Mouse (Mus musculus) left cerebral cortex, adult 2 months (tissue): ENCODE results near the gene Armh3. TPM values are rescaled to one million over a fixed set of nuclear protein-coding genes. Genes with fewer than 3 reads are reported as not detected.
A peak's percentile ranks its signal among the peaks of the same experiment; 100 is the strongest.

Source experiments
- DNase-seq, 2 experiments: peaks; one replicate each; pipeline ENCODE4 v3.0.0; 2021 to 2022; ENCODE audit warnings: low spot score in 2 of 2, mixed read lengths in 1 of 2; ENCODE audit errors: extremely low spot score in 1 of 2
- H3K27ac ChIP-seq: fragments of 200-600 bp; 2 replicates; pipeline ENCODE4 v1.8.1; 2022
- H3K4me3 ChIP-seq: fragments of 200-600 bp; 2 replicates; pipeline ENCODE4 v1.8.1; 2022
- CTCF ChIP-seq: fragments of 200-600 bp; IDR thresholded peaks from 2 replicates; pipeline ENCODE4 v1.8.1; 2022; ENCODE audit warnings: antibody characterized with exemption, mild to moderate bottlenecking, moderate library complexity
- intact Hi-C: fragments of 180-260 bp; cut with DNase I; formaldehyde crosslinking; loops from one replicate; pipeline ENCODE4 v1.15.1; 2025
- total RNA-seq, 2 experiments: library from RNA; stranded (reverse); gene quantifications; 2 replicates each; pipeline ENCODE4 v1.2.3; 2021

The Armh3 gene
- total RNA-seq, 2 experiments from 2014 or later, result 19.4 to 20.9 TPM

DNA sequence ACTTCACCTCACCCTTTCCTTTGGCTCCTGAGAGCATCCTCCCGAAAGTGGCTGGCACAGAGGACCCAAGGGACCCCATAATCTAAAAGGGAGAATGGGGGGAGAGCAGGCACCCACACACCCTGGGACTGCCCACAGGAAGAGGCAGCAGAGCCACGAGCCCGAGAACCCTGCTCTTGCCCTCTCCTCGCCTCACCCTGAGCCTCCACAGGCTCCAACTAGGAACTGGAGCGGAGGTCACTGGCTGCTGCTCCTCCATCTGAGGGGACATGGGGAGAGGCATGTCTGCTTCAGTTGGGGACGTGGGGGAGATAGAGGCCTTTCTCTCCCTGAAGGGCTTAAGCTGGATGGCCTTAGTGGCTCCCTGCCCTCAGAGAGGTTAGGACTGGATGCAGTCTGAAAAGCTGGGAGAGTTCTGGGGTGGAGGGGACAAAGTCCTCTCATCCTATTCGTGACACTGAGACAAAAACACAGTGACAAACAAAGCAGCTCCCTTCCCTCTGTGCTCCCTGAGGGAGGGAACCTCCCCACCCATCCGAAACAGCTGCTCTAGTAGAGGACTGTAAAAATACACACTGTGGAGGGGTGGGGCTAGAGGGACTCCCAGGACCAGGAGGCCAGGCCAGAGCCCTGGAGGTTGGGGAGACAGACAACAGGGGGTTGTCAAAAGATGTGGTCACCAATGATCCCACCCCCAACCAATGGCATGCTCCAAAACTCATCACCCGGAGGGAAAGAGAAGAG lies 33.6 kb upstream of the Armh3 start:
- intact Hi-C loops, result no loop called here
- no peak for TF ChIP-seq CTCF
- no peak for DNase-seq
- Histone ChIP-seq H3K4me3 (no peak overlapping the region), H3K27ac (no peak overlapping the region)

DNA sequence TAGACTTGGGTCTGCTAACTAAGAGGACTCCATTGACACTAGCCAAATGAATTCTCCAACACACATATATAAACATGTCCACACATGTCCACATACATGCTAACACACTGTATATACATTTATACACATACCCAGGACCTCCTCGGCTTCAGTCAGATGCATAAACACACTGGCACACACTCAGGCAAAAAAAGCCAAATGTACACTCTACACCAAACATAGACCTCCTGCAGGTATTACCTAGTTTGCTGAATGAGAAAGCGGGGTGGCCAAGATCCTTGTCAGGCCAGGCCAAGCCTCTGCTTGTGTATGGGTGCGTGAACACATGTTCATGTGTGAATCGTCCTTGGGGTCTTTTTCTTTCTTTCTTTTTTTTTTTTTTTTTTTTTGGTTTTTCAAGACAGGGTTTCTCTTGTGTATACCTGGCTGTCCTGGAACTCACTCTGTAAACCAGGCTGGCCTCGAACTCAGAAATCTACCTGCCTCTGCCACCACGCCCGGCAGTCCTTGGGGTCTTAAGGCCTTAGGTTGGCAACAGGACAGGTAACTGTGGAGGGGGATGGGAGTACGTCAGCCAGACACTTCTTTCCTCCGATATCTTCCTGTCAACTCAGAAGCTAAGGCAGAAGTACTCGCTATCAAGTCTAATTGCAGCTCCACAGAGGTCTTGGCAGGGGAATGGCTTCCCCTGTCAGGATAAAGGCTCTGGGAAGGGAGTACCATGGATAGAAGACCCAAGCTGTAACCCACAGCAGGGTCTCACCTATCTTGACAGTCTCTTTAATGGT lies 32.1 kb upstream of the Armh3 start:
- H3K27ac ChIP-seq, result no peak overlapping the region
- no peak overlapping the region for H3K4me3 ChIP-seq
- DNase-seq, result no peak
- intact Hi-C loops, result no loop called here
- no peak for TF ChIP-seq CTCF

DNA sequence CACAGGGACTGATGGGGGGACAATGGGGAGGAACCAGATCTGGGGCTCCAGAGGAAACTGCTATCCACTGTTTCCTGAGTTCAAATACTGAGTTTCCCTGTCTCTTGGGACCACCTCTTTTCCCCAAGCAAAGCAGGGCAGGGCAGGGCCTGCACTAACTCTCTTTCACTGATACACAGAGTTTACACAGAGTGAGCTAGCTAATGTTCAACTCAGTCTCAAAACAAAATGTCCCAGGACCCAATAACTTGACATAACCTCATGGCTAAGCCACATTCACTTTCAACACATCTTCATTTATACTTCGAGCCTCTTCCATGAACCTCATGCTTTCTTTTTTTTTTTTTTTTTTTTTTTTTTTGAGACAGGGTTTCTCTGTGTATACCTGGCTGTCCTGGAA lies 31.4 kb upstream of the Armh3 start:
- no peak overlapping the region for H3K27ac ChIP-seq

DNA sequence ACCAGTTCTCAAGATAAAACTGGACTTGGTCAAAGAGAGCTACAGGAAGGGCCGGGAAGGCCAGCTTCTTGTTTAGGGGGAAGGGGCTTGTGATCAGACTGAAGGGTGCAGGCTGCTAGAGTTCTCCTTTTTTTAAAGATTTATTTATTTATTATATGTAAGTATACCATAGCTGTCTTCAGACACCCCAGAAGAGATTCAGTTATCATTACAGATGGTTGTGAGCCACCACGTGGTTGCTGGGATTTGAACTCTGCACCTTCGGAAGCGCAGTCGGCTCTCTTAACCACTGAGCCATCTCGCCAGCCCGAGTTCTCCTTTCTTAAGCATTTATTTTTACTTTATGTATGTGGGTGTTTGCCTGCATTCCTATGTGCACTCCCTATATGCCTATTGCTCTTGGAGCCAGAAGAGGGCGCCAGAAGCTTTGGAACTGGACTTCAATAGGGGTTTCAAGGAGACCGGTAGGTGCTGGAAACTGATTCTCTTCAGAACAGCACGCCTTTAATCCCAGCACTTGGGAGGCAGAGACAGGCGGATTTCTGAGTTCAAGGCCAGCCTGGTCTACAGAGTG lies 30.5 kb upstream of the Armh3 start:
- H3K27ac ChIP-seq, result no peak overlapping the region
- intact Hi-C loops, result no loop called here
- DNase-seq, result no peak
- TF ChIP-seq CTCF, result peak; percentile 21
- no peak overlapping the region for H3K4me3 ChIP-seq

More for the DNA sequence above, 31.4 kb upstream of the Armh3 start:
- no peak for DNase-seq
- TF ChIP-seq CTCF, result no peak
- H3K4me3 ChIP-seq, result no peak overlapping the region
- intact Hi-C loops, result no loop called here

DNA sequence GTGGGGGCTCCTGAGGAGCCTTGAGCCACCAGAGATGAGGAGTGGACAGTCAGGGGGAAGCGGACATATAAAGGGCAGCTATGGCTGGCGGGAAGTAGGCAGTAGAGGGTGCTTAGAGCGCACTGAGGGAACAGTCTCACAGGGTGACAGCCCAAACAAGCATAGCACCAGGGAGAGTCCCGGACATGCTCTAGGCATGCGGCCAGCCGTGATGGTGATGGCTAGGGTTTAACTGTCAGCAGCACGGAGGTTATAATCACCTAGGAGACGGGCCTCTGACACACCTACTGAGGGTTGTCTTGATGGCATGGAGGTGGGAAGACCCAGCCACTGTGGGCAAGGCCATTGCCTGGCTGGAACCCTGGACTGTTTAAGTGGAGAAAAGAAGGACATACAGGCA lies 28.3 kb upstream of the Armh3 start:
- no peak for DNase-seq
- intact Hi-C loops, result no loop called here
- Histone ChIP-seq H3K4me3 (no peak overlapping the region), H3K27ac (no peak overlapping the region)
- TF ChIP-seq CTCF, result no peak

DNA sequence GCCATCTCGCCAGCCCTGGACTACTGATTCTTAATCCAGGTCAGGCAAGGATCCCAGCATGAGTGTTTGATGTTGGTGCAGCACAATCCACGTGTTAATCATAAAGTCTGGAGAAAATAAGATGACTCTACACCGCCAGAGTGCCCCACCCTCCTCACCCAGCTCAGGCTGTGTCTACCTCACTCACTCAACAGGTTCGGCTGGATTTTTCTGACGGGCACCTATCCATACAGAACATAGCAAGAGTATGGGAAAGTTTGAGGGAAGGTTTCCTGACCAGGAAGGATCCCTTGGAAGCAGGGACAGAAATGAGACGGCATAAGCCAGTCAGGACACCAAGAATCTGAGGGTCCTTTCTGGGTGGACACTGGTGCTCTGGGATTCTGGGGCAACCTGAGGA lies 26.7 kb upstream of the Armh3 start:
- Histone ChIP-seq H3K27ac (no peak overlapping the region), H3K4me3 (no peak overlapping the region)
- no peak for DNase-seq
- intact Hi-C loops, result no loop called here
- TF ChIP-seq CTCF, result no peak

DNA sequence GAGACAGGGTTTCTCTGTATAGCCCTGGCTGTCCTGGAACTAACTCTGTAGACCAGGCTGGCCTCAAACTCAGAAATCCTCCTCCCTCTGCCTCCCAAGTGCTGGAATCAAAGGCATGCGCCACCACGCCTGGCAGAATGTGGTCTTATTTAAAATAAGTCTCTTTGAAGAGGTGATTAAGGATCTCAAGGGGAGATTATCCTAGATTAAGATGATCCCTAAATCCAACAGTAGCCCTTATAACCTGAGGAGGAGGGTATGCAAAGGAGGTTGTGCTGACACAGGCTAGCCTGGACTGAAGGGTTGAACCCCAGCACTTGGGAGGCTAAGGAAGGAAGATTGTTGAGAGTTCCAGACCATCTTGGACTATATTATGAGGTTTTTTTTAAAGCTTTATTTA lies 17.7 kb upstream of the Armh3 start:
- no peak for TF ChIP-seq CTCF
- no peak overlapping the region for H3K4me3 ChIP-seq
- intact Hi-C loops, result loop anchor here (10.0 kb wide), 1 partner anchor 441 kb away; no protein-coding TSS in a partner anchor
- H3K27ac ChIP-seq, result no peak overlapping the region
- DNase-seq, result no peak

DNA sequence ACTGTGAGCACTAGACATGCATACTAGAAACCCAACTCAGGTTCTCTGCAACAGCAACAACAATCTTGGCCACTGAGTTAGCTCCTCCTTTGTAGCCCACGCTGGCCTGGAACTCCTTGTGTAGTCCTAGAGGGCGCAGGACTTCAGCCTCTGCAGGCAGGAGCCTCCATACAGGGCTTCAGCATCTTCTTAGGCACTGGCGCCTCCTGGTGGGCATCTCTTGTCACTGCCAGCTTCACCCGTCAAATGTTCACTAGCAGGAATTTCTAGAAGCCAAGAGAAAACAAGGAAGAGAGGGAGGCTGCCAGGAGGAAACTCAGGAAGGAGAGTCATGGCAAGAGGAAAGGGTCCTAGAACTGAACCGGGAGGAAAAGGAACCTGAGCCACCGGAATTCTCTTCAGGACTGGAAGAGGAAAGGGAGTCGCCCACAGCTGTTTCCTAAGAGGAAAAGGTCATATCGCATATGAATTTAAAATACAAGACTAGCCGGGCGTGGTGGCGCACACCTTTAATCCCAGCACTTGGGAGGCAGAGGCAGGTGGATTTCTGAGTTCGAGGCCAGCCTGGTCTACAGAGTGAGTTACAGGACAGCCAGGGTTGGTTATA lies 16.4 kb upstream of the Armh3 start:
- H3K4me3 ChIP-seq, result no peak overlapping the region
- peak; percentile 98 for TF ChIP-seq CTCF
- no peak overlapping the region for H3K27ac ChIP-seq
- intact Hi-C loops, result loop anchor here (2.0 to 10.0 kb wide), 2 partner anchors 202 to 440 kb away; no protein-coding TSS in a partner anchor
- peak; percentile 81 to 85 for DNase-seq

DNA sequence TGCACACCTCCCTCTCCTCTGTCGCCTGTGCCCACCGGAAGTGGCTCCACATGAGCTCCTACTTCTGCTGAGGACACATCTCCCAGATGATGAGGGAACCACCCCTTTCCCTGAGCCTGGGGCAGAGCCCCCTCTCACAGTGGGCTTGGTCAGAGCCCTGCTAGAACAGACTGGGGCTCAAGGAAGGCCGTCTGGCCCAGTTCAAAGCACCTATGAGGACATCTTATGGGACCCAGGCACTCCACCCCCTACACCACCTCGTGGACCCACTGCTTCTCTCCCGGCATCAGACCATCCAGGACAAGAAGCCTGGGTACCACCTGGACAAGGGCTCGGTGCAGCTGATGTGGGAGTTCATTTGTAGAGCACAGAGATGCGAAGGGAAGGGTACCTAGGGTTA lies 7.4 kb upstream of the Armh3 start:
- H3K4me3 ChIP-seq, result no peak overlapping the region
- TF ChIP-seq CTCF, result no peak
- no peak overlapping the region for H3K27ac ChIP-seq
- no peak for DNase-seq
- intact Hi-C loops, result no loop called here

DNA sequence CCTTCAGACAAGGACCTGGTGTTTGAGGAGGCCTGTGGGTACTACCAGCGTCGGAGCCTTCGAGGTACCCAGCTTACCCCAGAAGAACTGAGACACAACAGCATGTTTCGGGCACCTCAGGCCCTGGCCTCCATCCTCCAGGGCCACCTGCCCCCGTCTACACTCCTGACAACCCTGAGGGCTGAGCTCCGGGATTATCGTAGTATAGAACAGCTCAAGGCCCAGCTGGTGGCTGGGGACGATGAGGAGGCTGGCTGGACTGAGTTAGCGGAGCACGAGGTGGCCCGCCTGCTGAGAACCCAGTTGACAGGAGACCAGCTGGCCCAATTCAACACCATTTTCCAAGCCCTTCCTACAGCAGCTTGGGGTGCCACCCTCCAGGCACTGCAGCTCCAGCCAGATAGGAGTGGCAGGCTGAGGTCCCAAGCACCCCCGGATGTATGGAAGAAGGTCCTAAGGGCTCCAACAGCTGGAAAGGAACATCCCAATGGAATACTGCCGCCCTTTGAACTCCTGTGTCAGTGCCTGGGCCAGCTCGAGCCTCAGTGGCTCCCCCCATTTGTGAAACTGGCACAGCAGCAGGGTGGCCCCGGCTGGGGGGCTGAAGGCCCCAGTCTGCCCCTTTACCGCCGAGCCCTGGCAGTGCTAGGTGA lies 6.7 kb upstream of the Armh3 start:
- intact Hi-C loops, result no loop called here
- H3K4me3 ChIP-seq, result no peak overlapping the region
- H3K27ac ChIP-seq, result no peak overlapping the region
- DNase-seq, result no peak
- no peak for TF ChIP-seq CTCF

DNA sequence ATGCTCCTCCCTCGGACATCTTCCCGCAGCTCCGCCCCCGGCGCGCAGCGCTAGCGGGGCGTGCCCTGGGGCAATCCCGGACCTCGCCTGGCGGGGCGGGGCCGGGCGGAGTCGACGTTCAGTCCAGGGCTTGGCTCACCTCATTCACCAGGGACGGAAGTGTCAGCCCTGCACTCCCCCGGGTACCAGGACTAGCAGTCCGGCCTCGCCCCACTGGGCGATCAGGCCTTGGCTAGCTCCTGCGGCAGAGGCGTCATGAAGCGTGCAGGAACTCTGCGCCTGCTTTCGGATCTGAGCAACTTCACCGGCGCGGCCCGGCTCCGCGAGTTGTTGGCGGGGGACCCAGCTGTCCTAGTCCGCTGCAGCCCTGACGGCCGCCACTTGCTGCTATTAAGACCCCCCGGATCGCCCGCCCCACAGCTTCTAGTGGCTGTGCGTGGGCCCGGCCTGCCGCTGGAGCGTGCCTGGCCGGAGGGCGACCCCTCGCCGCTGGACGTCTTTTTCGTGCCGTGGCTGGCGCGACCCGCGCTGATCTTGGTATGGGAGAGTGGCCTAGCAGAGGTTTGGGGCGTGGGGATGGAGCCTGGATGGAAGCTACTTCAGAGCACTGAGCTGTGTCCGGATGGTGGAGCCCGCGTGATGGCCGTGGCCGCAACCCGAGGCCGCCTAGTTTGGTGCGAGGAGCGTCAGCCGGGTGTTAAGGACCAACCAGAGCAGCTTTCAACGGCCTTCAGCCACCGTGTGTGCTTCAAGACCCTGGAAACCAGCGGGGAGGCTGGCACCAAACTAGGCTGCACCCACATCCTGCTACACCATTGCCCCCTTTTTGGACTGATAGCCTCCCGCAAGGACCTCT lies 5.3 kb upstream of the Armh3 start, which contains the start of gene Hps6:
Gene Hps6 (plus strand): TSS at position 138 of the 856 bp plus-strand sequence.
- peak within 1 kb of the TSS; percentile 50 for H3K27ac ChIP-seq
- peak; percentile 67 to 75 for DNase-seq
- TF ChIP-seq CTCF, result no peak; the same call in none of the 2 replicates
- H3K4me3 ChIP-seq, result peak within 1 kb of the TSS; percentile 89
- intact Hi-C loops, result no loop called here
